Mouse (Mus musculus) heart, adult 2 months (tissue): Measurements from ENCODE around the gene Cd320. TPM values are rescaled to one million over a fixed set of nuclear protein-coding genes. Genes with fewer than 3 reads are reported as not detected.
A peak's percentile ranks its signal among the peaks of the same experiment; 100 is the strongest.

Experiments
- DNase-seq, 2 experiments: peaks; one replicate each; pipeline ENCODE4 v3.0.0; 2021
- H3K27ac ChIP-seq: fragments of 200-600 bp; 2 replicates; pipeline ENCODE4 v1.8.1; 2022
- H3K27me3 ChIP-seq: fragments of 200-500 bp; 2 replicates; pipeline ENCODE4 v1.6.1; 2012; ENCODE audit warnings: mild to moderate bottlenecking, low read length, inconsistent platforms, mixed read lengths; ENCODE audit not compliant: control insufficient read depth, insufficient read depth
- H3K36me3 ChIP-seq: fragments of 200-500 bp; 2 replicates; pipeline ENCODE4 v1.6.1; 2012; ENCODE audit warnings: low read length, inconsistent platforms; ENCODE audit not compliant: control insufficient read depth, insufficient read depth
- H3K4me1 ChIP-seq: fragments of 200-500 bp; 2 replicates; pipeline ENCODE4 v1.6.1; 2011; ENCODE audit warnings: low read length; ENCODE audit not compliant: control insufficient read depth, insufficient read depth
- H3K4me3 ChIP-seq: fragments of 200-600 bp; 2 replicates; pipeline ENCODE4 v1.8.1; 2022
- H3K79me2 ChIP-seq: fragments of 200-500 bp; replicated peaks from 2 replicates; pipeline ENCODE4 v1.6.1; 2012; ENCODE audit warnings: mild to moderate bottlenecking, inconsistent platforms, low read length, moderate library complexity, mixed read lengths; ENCODE audit not compliant: control insufficient read depth, insufficient read depth
- H3K9ac ChIP-seq: fragments of 200-500 bp; 2 replicates; pipeline ENCODE4 v1.6.1; 2012; ENCODE audit warnings: low read depth, mild to moderate bottlenecking, control low read depth, inconsistent platforms, low read length, mixed read lengths
- CTCF ChIP-seq: fragments of 200-600 bp; IDR thresholded peaks from 2 replicates; pipeline ENCODE4 v1.8.1; 2022; ENCODE audit warnings: antibody characterized with exemption, mild to moderate bottlenecking, moderate library complexity
- EP300 ChIP-seq: fragments of 200-500 bp; IDR thresholded peaks from 2 replicates; pipeline ENCODE4 v1.6.1; 2011; ENCODE audit warnings: low read depth, low read length, control low read depth; ENCODE audit not compliant: insufficient read depth
- POLR2A ChIP-seq: fragments of 200-500 bp; IDR thresholded peaks from 2 replicates; pipeline ENCODE4 v1.6.1; 2011; ENCODE audit warnings: mild to moderate bottlenecking, low read depth, low read length, control low read depth; ENCODE audit not compliant: insufficient read depth
- WGBS: fragments of 180-500 bp; shearing (Covaris S2); methylation state at CpG from one replicate; pipeline ENCODE4 v1.1.7; 2018; 5-methylcytosine and 5-hydroxymethylcytosine counted together
- intact Hi-C: fragments of 180-260 bp; cut with DNase I; formaldehyde crosslinking; loops from one replicate; pipeline ENCODE4 v1.15.1; 2025
- polyA plus RNA-seq: library from polyadenylated mRNA; depleted of rRNA; stranded (reverse); fragments of >200 nt; gene quantifications from 2 replicates; pipeline ENCODE4 v1.2.3, GENCODE M21; 2012
- total RNA-seq, 2 experiments: library from RNA; stranded (reverse); gene quantifications; 2 replicates each; pipeline ENCODE4 v1.2.3; 2021

Cd320 gene
- total and polyA plus RNA-seq, 3 experiments = 27.8 to 36.1 (median 34.3) TPM

GRCm38 (mm10) chr17:33804745-33805144, 38.1 kb upstream of the Cd320 start:
- H3K27ac ChIP-seq = no peak overlapping the region
- no peak for TF ChIP-seq CTCF
- no peak for TF ChIP-seq EP300
- TF ChIP-seq POLR2A = no peak
- no peaks in the 10 kb centered on the region for H3K79me2 ChIP-seq
- DNase-seq = no peak
- H3K27me3 ChIP-seq = no peaks in the 10 kb centered on the region
- H3K9ac ChIP-seq = no peak overlapping the region
- H3K36me3 ChIP-seq = no peaks in the 10 kb centered on the region
- H3K4me3 ChIP-seq = no peak overlapping the region
- intact Hi-C loops = loop anchor here (5.0 kb wide), 1 partner anchor 367 kb away; no protein-coding TSS in a partner anchor
- no peaks in the 10 kb centered on the region; the same call in 1 of the 2 replicates for H3K4me1 ChIP-seq
- 20% methylated on average over 1 of the region's 1 CpGs for WGBS

GRCm38 (mm10) chr17:33807181-33807888, 35.6 kb upstream of the Cd320 start:
- intact Hi-C loops = no loop called here
- H3K79me2 ChIP-seq = no peaks in the 10 kb centered on the region
- no peaks in the 10 kb centered on the region for H3K36me3 ChIP-seq
- H3K4me1 ChIP-seq = no peaks in the 10 kb centered on the region; the same call in 1 of the 2 replicates
- H3K27ac ChIP-seq = no peak overlapping the region
- no peak for DNase-seq
- H3K27me3 ChIP-seq = no peaks in the 10 kb centered on the region
- H3K4me3 ChIP-seq = no peak overlapping the region
- 56% methylated on average over 8 of the region's 9 CpGs for WGBS
- H3K9ac ChIP-seq = no peak overlapping the region
- TF ChIP-seq CTCF (no peak), POLR2A (no peak), EP300 (no peak)

DNA sequence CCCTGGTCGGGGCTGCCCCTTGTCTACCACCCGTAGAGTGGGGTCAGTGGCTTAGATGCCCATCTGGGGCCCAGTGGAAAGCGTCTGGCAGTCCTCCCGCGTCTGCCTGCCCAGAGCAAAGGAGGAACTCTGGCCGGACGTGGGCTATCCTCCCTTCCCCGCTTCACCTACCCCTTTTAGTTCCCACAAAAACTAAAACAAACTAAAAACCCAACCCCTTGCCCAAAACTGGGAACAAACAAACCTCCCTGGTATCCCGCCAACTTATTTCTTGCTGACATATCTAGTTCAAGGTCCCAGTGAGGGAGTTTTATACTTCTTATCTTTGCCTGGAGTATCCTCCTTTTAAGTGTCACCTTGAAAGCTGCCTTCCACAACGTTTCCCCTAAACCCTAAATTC, 34.7 kb upstream of the Cd320 start:
- Histone ChIP-seq H3K9ac (no peak overlapping the region), H3K79me2 (no peaks in the 10 kb centered on the region), H3K36me3 (no peaks in the 10 kb centered on the region), H3K4me3 (no peak overlapping the region), H3K27me3 (no peaks in the 10 kb centered on the region), H3K4me1 (no peaks in the 10 kb centered on the region; the same call in 1 of the 2 replicates), H3K27ac (no peak overlapping the region)
- no peak for TF ChIP-seq EP300
- no peak for TF ChIP-seq CTCF
- no peak for TF ChIP-seq POLR2A
- intact Hi-C loops = no loop called here
- DNase-seq = no peak
- 38% methylated on average over 10 of the region's 10 CpGs for WGBS

- no peaks in the 10 kb centered on the region; the same call in none of the 2 replicates for H3K4me1 ChIP-seq
- no peaks in the 10 kb centered on the region for H3K79me2 ChIP-seq
- DNase-seq = peak; percentile 94 to 95
- no peaks in the 10 kb centered on the region for H3K27me3 ChIP-seq
- peak within 1 kb of the TSS; percentile 82 for H3K9ac ChIP-seq
- under 1% methylated on average over 36 of the region's 36 CpGs for WGBS
- H3K4me3 ChIP-seq = peak within 1 kb of the TSS; percentile 84
- H3K36me3 ChIP-seq = peaks cover 7% of the 10 kb centered on the region; the same call in 1 of the 2 replicates
- intact Hi-C loops = loop anchor here (2.0 kb wide), 1 partner anchor 18 kb away; no protein-coding TSS in a partner anchor
- peak; percentile 90; the same call in 1 of the 2 replicates for TF ChIP-seq EP300
- TF ChIP-seq POLR2A = peak; percentile 93
- TF ChIP-seq CTCF = no peak
- H3K27ac ChIP-seq = peak within 1 kb of the TSS; percentile 95
Observed at GRCm38 (mm10) chr17:33810334-33811141, 32.4 kb upstream of the Cd320 start, which contains the start of gene Kank3. Gene Kank3 (plus strand): TSS chr17:33810519.

DNA sequence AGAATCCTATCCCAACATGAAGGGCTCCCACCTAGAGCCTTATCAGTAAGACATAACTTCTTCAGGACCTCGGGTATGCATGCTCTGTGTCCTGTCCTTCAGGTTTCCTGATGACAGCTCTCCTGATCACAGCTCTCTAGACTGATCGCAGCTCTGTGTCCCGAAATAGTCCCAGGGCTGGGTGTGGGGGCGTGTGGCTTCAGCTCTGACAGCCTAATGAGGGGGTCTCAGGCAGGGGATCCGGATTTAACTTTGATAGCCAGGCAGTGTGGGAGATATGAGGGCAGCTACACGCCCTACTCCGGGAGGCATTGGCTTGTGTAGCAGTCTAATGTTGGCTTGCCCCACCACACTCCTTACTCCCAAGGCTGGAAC, 31.8 kb upstream of the Cd320 start:
- Histone ChIP-seq H3K36me3 (peaks cover 12% of the 10 kb centered on the region), H3K79me2 (no peaks in the 10 kb centered on the region), H3K9ac (peak overlapping the region; percentile 64), H3K27ac (peak overlapping the region; percentile 95), H3K4me3 (peak overlapping the region; percentile 84), H3K4me1 (no peaks in the 10 kb centered on the region; the same call in none of the 2 replicates), H3K27me3 (no peaks in the 10 kb centered on the region)
- TF ChIP-seq EP300 (no peak), CTCF (no peak), POLR2A (no peak)
- intact Hi-C loops = loop anchor here (2.0 kb wide), 1 partner anchor 18 kb away; no protein-coding TSS in a partner anchor
- peak in 1 of 2 experiments; percentile 54 for DNase-seq
- 7% methylated on average over 7 of the region's 7 CpGs for WGBS

DNA sequence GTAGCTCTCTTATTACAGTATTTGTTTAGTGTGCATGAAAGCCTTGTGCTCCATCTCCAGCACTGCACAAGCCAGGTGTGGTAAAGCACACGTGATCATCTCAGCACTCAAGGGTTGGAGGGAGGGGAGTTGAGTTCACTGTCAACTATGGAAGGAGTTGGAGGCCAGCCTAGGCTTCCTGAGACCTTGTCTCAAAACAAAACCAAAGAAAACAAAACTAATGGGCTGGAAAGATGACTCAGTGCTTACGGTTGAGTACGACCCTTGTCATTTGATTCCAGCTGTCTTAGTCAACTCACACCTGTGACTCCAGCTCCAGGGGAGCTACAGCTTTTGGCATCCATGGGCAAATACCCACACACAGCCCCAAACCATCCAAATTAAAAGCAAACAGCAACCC, 30.4 kb upstream of the Cd320 start:
- Histone ChIP-seq H3K9ac (peak overlapping the region; percentile 28), H3K27me3 (no peaks in the 10 kb centered on the region), H3K4me3 (peak overlapping the region; percentile 84), H3K79me2 (no peaks in the 10 kb centered on the region), H3K4me1 (peaks cover 2% of the 10 kb centered on the region), H3K27ac (peak overlapping the region; percentile 95), H3K36me3 (peaks cover 14% of the 10 kb centered on the region)
- 24% methylated on average over 3 of the region's 3 CpGs for WGBS
- peak; percentile 92 for TF ChIP-seq POLR2A
- TF ChIP-seq EP300 = peak; percentile 71; the same call in 1 of the 2 replicates
- TF ChIP-seq CTCF = no peak
- DNase-seq = peak; percentile 32 to 46
- intact Hi-C loops = no loop called here
